Mouse (Mus musculus) cerebellum, adult 2 months (tissue): Measurements from ENCODE around the gene Dip2a.

Experiments
- CTCF ChIP-seq: fragments of 200-500 bp; IDR thresholded peaks from 2 replicates; pipeline ENCODE4 v1.5.1; 2011; ENCODE audit warnings: low read depth, mild to moderate bottlenecking, control low read depth, low read length, moderate library complexity, borderline replicate concordance; ENCODE audit not compliant: insufficient read depth
- POLR2A ChIP-seq: fragments of 200-500 bp; IDR thresholded peaks from 2 replicates; pipeline ENCODE4 v1.6.1; 2011; ENCODE audit warnings: low read length, control low read depth, borderline replicate concordance; ENCODE audit not compliant: insufficient read depth

GRCm38 (mm10) chr10:76239401-76239800 is 105.7 kb downstream of the Dip2a start:
- no peak for TF ChIP-seq CTCF
- TF ChIP-seq POLR2A, result no peak
